Mouse (Mus musculus) hindbrain, embryonic 15.5 days (tissue): ENCODE results near the gene Tcf20. TPM values are rescaled to one million over a fixed set of nuclear protein-coding genes. Genes with fewer than 3 reads are reported as not detected.

Source experiments
- ATAC-seq: fragments of 200-750 bp; cut with Nextera tagmentation; 2 replicates; pipeline ENCODE4 v1.8.0; 2017; ENCODE audit warnings: low read depth, moderate number of reproducible peaks, moderate TSS enrichment; ENCODE audit not compliant: low FRiP score
- H3K27ac ChIP-seq: fragments of 300-500 bp; sonication (generic); replicated peaks from 2 replicates; pipeline ENCODE4 v1.5.1; 2015; ENCODE audit warnings: mild to moderate bottlenecking, inconsistent platforms
- H3K27me3 ChIP-seq: fragments of 300-500 bp; sonication (generic); 2 replicates; pipeline ENCODE4 v1.6.1; 2015; ENCODE audit warnings: control low read depth, inconsistent platforms
- H3K36me3 ChIP-seq: fragments of 300-500 bp; sonication (generic); 2 replicates; pipeline ENCODE4 v1.6.1; 2015; ENCODE audit warnings: control low read depth, inconsistent platforms
- H3K4me1 ChIP-seq: fragments of 300-500 bp; sonication (generic); replicated peaks from 2 replicates; pipeline ENCODE4 v1.6.1; 2015; ENCODE audit warnings: control low read depth, inconsistent platforms
- H3K4me2 ChIP-seq: fragments of 300-500 bp; sonication (generic); 2 replicates; pipeline ENCODE4 v1.6.1; 2015; ENCODE audit warnings: moderate library complexity, mild to moderate bottlenecking, inconsistent platforms
- H3K4me3 ChIP-seq: fragments of 300-500 bp; sonication (generic); 2 replicates; pipeline ENCODE4 v1.5.1; 2015; ENCODE audit warnings: mild to moderate bottlenecking, inconsistent platforms
- H3K9ac ChIP-seq: fragments of 300-500 bp; sonication (generic); 2 replicates; pipeline ENCODE4 v1.6.1; 2015; ENCODE audit warnings: inconsistent platforms
- H3K9me3 ChIP-seq: fragments of 300-500 bp; sonication (generic); 2 replicates; pipeline ENCODE4 v1.6.1; 2016; ENCODE audit warnings: control low read depth, inconsistent platforms
- WGBS: fragments of 180-500 bp; shearing (Covaris S2); methylation state at CpG from one replicate; pipeline ENCODE4 v1.1.7; 2015; 5-methylcytosine and 5-hydroxymethylcytosine counted together
- polyA plus RNA-seq: library from polyadenylated mRNA; unstranded; fragments of >200 nt; fragmentation: Nextera tagmentation; extraction: Ambion mirVana; gene quantifications from 2 replicates; pipeline ENCODE4 v1.2.1, GENCODE M21; 2015

Tcf20 gene
- polyA plus RNA-seq, 1 experiment from 2014 or later = 10.4 TPM

GRCm38 (mm10) chr15:82814321-82814720 lies 173.4 kb downstream of the Tcf20 start:
- no peaks in the 10 kb centered on the region for H3K4me1 ChIP-seq
- no peak for ATAC-seq
- WGBS = 91% methylated on average over 7 of the region's 7 CpGs

GRCm38 (mm10) chr15:82810556-82810955 lies 177.1 kb downstream of the Tcf20 start:
- Histone ChIP-seq H3K36me3 (peaks cover 6% of the 10 kb centered on the region; the same call in 1 of the 2 replicates), H3K4me1 (no peaks in the 10 kb centered on the region), H3K27ac (no peak overlapping the region), H3K27me3 (no peaks in the 10 kb centered on the region), H3K9ac (no peak overlapping the region), H3K4me2 (no peak overlapping the region), H3K4me3 (no peak overlapping the region), H3K9me3 (no peaks in the 10 kb centered on the region)
- 93% methylated on average over 1 of the region's 1 CpGs for WGBS
- ATAC-seq = no peak

More at GRCm38 (mm10) chr15:82814321-82814720, 173.4 kb downstream of the Tcf20 start:
- no peak overlapping the region for H3K4me3 ChIP-seq
- H3K4me2 ChIP-seq = no peak overlapping the region
- no peaks in the 10 kb centered on the region for H3K9me3 ChIP-seq
- H3K36me3 ChIP-seq = peaks cover 6% of the 10 kb centered on the region; the same call in 1 of the 2 replicates
- no peak overlapping the region for H3K27ac ChIP-seq
- H3K27me3 ChIP-seq = no peaks in the 10 kb centered on the region
- H3K9ac ChIP-seq = no peak overlapping the region

GRCm38 (mm10) chr15:82809511-82809910 lies 178.2 kb downstream of the Tcf20 start:
- Histone ChIP-seq H3K4me3 (no peak overlapping the region), H3K27ac (no peak overlapping the region), H3K4me2 (no peak overlapping the region), H3K4me1 (0 out of 2 replicates have a peak, but pooled peaks cover 4% of the 10 kb centered on the region), H3K9me3 (no peaks in the 10 kb centered on the region), H3K9ac (no peak overlapping the region), H3K27me3 (no peaks in the 10 kb centered on the region), H3K36me3 (peaks cover 6% of the 10 kb centered on the region; the same call in 1 of the 2 replicates)
- WGBS = 53% methylated on average over 6 of the region's 6 CpGs
- no peak for ATAC-seq

GRCm38 (mm10) chr15:82806969-82807763 lies 180.5 kb downstream of the Tcf20 start:
- Histone ChIP-seq H3K4me1 (0 out of 2 replicates have a peak, but pooled peaks cover 4% of the 10 kb centered on the region), H3K9ac (no peak overlapping the region), H3K9me3 (no peaks in the 10 kb centered on the region), H3K4me3 (no peak overlapping the region), H3K27me3 (no peaks in the 10 kb centered on the region), H3K36me3 (peaks cover 6% of the 10 kb centered on the region; the same call in 1 of the 2 replicates), H3K4me2 (no peak overlapping the region), H3K27ac (no peak overlapping the region)
- WGBS = 76% methylated on average over 5 of the region's 5 CpGs
- no peak for ATAC-seq

GRCm38 (mm10) chr15:82804708-82805639 lies 182.7 kb downstream of the Tcf20 start:
- H3K36me3 ChIP-seq = no peaks in the 10 kb centered on the region
- 61% methylated on average over 5 of the region's 5 CpGs for WGBS
- no peaks in the 10 kb centered on the region for H3K27me3 ChIP-seq
- no peak overlapping the region for H3K4me3 ChIP-seq
- ATAC-seq = peak; percentile 49; the same call in 1 of the 2 replicates
- no peak overlapping the region for H3K27ac ChIP-seq
- 0 out of 2 replicates have a peak, but pooled peaks cover 4% of the 10 kb centered on the region for H3K4me1 ChIP-seq
- no peak overlapping the region for H3K9ac ChIP-seq
- H3K4me2 ChIP-seq = no peak overlapping the region
- H3K9me3 ChIP-seq = no peaks in the 10 kb centered on the region

- H3K4me3 ChIP-seq = no peak overlapping the region
- WGBS = 83% methylated on average over 3 of the region's 3 CpGs
- no peak for ATAC-seq
Measured at GRCm38 (mm10) chr15:82795936-82796440, 191.7 kb downstream of the Tcf20 start.

GRCm38 (mm10) chr15:82794277-82794676 lies 193.4 kb downstream of the Tcf20 start, which contains the start of gene Cyp2d26:
TSS of gene Cyp2d26 (minus strand) at chr15:82794294.
- ATAC-seq = no peak
- Histone ChIP-seq H3K4me3 (no peak within 1 kb of the TSS), H3K9me3 (no peaks in the 10 kb centered on the region), H3K36me3 (no peaks in the 10 kb centered on the region), H3K9ac (no peak within 1 kb of the TSS), H3K27me3 (no peaks in the 10 kb centered on the region), H3K27ac (no peak within 1 kb of the TSS), H3K4me2 (no peak within 1 kb of the TSS), H3K4me1 (no peaks in the 10 kb centered on the region)
- WGBS = 92% methylated on average over 5 of the region's 5 CpGs

More at GRCm38 (mm10) chr15:82795936-82796440, 191.7 kb downstream of the Tcf20 start:
- Histone ChIP-seq H3K27me3 (no peaks in the 10 kb centered on the region), H3K4me1 (no peaks in the 10 kb centered on the region), H3K9me3 (no peaks in the 10 kb centered on the region), H3K9ac (no peak overlapping the region), H3K4me2 (no peak overlapping the region), H3K36me3 (no peaks in the 10 kb centered on the region), H3K27ac (no peak overlapping the region)

GRCm38 (mm10) chr15:82793868-82794267 lies 193.8 kb downstream of the Tcf20 start:
- Histone ChIP-seq H3K4me1 (no peaks in the 10 kb centered on the region), H3K9ac (no peak overlapping the region), H3K27me3 (no peaks in the 10 kb centered on the region), H3K27ac (no peak overlapping the region), H3K4me3 (no peak overlapping the region), H3K4me2 (no peak overlapping the region), H3K36me3 (no peaks in the 10 kb centered on the region), H3K9me3 (no peaks in the 10 kb centered on the region)
- WGBS = 89% methylated on average over 6 of the region's 6 CpGs
- no peak for ATAC-seq

GRCm38 (mm10) chr15:82793454-82793853 lies 194.2 kb downstream of the Tcf20 start:
- Histone ChIP-seq H3K4me2 (no peak overlapping the region), H3K36me3 (no peaks in the 10 kb centered on the region), H3K27ac (no peak overlapping the region), H3K27me3 (no peaks in the 10 kb centered on the region), H3K4me3 (no peak overlapping the region), H3K4me1 (no peaks in the 10 kb centered on the region), H3K9me3 (no peaks in the 10 kb centered on the region), H3K9ac (no peak overlapping the region)
- no peak for ATAC-seq
- WGBS = 92% methylated on average over 1 of the region's 1 CpGs

- no peaks in the 10 kb centered on the region for H3K27me3 ChIP-seq
- WGBS = 94% methylated on average over 11 of the region's 11 CpGs
- H3K9ac ChIP-seq = no peak overlapping the region
- no peaks in the 10 kb centered on the region for H3K4me1 ChIP-seq
- H3K4me3 ChIP-seq = no peak overlapping the region
- H3K27ac ChIP-seq = no peak overlapping the region
- H3K36me3 ChIP-seq = no peaks in the 10 kb centered on the region
- H3K9me3 ChIP-seq = no peaks in the 10 kb centered on the region
- ATAC-seq = no peak
- no peak overlapping the region for H3K4me2 ChIP-seq
Measured at GRCm38 (mm10) chr15:82792566-82792965, 195.1 kb downstream of the Tcf20 start.

- Histone ChIP-seq H3K27ac (no peak overlapping the region), H3K4me2 (no peak overlapping the region), H3K27me3 (no peaks in the 10 kb centered on the region), H3K4me1 (no peaks in the 10 kb centered on the region), H3K9me3 (no peaks in the 10 kb centered on the region), H3K36me3 (no peaks in the 10 kb centered on the region), H3K9ac (no peak overlapping the region), H3K4me3 (no peak overlapping the region)
- 74% methylated on average over 1 of the region's 1 CpGs for WGBS
- no peak for ATAC-seq
Measured at GRCm38 (mm10) chr15:82784581-82784980, 203.1 kb downstream of the Tcf20 start.
